Mouse (Mus musculus) left cerebral cortex, adult 2 months (tissue): ENCODE data around the gene Unc13a. TPM values are rescaled to one million over a fixed set of nuclear protein-coding genes. Genes with fewer than 3 reads are reported as not detected.
A peak's percentile ranks its signal among the peaks of the same experiment; 100 is the strongest.

ENCODE experiments used
- DNase-seq, 2 experiments: peaks; one replicate each; pipeline ENCODE4 v3.0.0; 2021 to 2022; ENCODE audit warnings: low spot score in 2 of 2, mixed read lengths in 1 of 2; ENCODE audit errors: extremely low spot score in 1 of 2
- H3K27ac ChIP-seq: fragments of 200-600 bp; 2 replicates; pipeline ENCODE4 v1.8.1; 2022
- H3K4me3 ChIP-seq: fragments of 200-600 bp; 2 replicates; pipeline ENCODE4 v1.8.1; 2022
- CTCF ChIP-seq: fragments of 200-600 bp; IDR thresholded peaks from 2 replicates; pipeline ENCODE4 v1.8.1; 2022; ENCODE audit warnings: antibody characterized with exemption, mild to moderate bottlenecking, moderate library complexity
- intact Hi-C: fragments of 180-260 bp; cut with DNase I; formaldehyde crosslinking; loops from one replicate; pipeline ENCODE4 v1.15.1; 2025
- total RNA-seq, 2 experiments: library from RNA; stranded (reverse); gene quantifications; 2 replicates each; pipeline ENCODE4 v1.2.3; 2021

Unc13a gene
- total RNA-seq, 2 experiments from 2014 or later, result 313 to 351 TPM

- H3K27ac ChIP-seq, result no peak overlapping the region
- H3K4me3 ChIP-seq, result no peak overlapping the region
- no peak for TF ChIP-seq CTCF
- DNase-seq, result no peak
- intact Hi-C loops, result no loop called here
Measured at GRCm38 (mm10) chr8:71658515-71659049, 13.0 kb downstream of the Unc13a start.

DNA sequence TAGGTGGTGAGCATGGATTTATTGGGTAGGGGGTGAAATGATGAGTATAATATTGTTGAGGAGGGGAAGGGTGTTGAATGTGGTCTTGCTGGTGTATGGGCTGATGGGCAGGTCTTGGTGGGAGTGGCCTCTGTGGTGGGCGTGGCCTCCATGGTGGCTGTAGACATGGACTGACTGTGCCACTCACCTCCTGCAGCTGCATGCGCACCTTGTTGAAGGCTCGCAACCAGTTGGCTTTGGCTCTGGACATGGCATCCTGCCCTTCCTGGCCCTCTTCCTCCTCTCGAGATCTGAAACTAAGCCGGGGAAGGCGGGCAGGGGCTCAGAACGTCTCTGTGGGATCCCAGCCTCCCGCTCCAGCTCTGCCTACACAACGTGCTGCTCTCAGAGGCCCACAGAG lies 13.7 kb downstream of the Unc13a start:
- DNase-seq, result no peak
- intact Hi-C loops, result no loop called here
- Histone ChIP-seq H3K4me3 (no peak overlapping the region), H3K27ac (no peak overlapping the region)
- no peak for TF ChIP-seq CTCF

- H3K4me3 ChIP-seq, result no peak overlapping the region
- DNase-seq, result no peak
- TF ChIP-seq CTCF, result no peak
- intact Hi-C loops, result no loop called here
- no peak overlapping the region for H3K27ac ChIP-seq
Measured at GRCm38 (mm10) chr8:71654600-71654999, 17.0 kb downstream of the Unc13a start.

- H3K27ac ChIP-seq, result no peak overlapping the region
- TF ChIP-seq CTCF, result no peak
- no peak overlapping the region for H3K4me3 ChIP-seq
- DNase-seq, result no peak
- intact Hi-C loops, result no loop called here
Measured at GRCm38 (mm10) chr8:71645510-71645909, 26.0 kb downstream of the Unc13a start.

DNA sequence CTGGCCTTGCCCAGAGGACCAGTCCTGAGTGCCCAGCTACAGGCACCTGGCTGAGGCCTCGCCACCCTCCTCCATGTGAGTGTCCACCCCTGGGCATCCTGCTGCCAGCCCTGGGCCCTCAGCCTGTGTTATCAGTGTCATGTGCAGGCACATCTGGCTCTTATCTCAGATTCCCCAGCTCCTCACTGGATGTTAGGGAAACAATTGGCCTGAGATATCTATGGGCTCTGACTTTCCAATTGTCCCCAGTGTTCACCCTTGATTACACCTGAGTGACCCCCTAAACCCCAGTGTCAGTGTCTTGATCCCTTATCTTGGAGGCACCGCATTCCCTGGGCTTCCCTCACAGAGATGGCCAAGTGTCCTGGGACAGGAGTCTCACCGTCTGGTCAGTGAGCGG lies 32.2 kb downstream of the Unc13a start:
- Histone ChIP-seq H3K27ac (no peak overlapping the region), H3K4me3 (no peak overlapping the region)
- DNase-seq, result no peak
- intact Hi-C loops, result no loop called here
- no peak for TF ChIP-seq CTCF

- no peak for TF ChIP-seq CTCF
- intact Hi-C loops, result no loop called here
- no peak overlapping the region for H3K27ac ChIP-seq
- no peak overlapping the region for H3K4me3 ChIP-seq
- no peak for DNase-seq
Measured at GRCm38 (mm10) chr8:71638321-71638720, 33.2 kb downstream of the Unc13a start.

- H3K4me3 ChIP-seq, result no peak overlapping the region
- no peak for DNase-seq
- intact Hi-C loops, result no loop called here
- TF ChIP-seq CTCF, result no peak
- H3K27ac ChIP-seq, result no peak overlapping the region
Measured at GRCm38 (mm10) chr8:71637149-71638095, 34.1 kb downstream of the Unc13a start.

DNA sequence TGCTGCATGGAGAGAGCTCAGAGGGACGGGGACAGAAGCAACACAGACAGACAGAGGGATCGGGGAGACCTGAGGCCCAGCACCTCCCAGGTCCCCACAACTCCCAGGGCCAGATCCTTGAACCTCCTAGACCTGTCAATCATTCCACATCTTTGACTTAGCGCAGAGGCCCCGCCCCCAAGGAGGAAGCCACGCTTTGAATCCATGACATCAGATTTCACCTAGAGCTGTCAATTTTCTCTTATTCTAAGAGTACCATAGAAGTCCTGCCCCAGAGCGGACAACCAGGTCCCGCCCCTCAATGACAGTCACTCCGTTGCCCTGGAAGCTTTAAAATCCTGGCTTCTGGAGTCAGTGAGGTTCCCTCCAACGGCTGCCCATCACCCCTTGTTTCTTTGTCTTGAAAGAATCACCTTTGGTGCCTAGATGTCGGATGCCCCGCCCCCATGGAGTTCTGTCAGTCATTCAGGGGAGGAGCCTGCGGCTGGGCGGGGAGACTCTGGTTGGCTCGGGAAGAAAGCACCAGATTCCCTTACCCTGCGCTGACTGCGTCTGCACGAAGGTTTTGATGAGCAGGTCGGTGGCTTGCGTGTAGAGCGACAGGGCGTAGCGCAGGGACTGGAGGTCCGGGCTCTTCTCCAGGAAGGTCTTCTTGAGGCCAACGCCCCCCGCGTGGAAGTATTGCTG lies 37.4 kb downstream of the Unc13a start:
- DNase-seq, result no peak
- H3K27ac ChIP-seq, result no peak overlapping the region
- TF ChIP-seq CTCF, result no peak
- H3K4me3 ChIP-seq, result no peak overlapping the region
- intact Hi-C loops, result no loop called here

DNA sequence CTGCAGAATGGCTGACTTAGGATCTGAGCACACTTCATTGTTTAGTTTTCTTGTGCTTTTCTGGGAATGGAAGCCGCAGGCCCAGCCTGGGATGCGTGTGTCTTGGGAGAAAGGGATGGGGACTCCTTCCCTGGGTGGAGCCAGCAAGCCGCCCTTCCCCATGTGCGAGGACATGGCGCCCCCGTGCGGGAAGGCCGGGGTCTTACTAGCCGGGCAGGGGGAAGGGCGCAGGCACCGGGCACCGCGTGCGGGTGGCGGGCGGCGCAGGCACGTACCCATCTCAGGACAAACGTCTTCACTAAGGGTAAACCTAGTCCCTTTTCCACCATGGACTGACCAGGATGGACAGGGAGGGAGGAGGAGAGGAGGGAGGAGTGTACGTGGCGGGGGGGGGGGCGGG lies 38.4 kb downstream of the Unc13a start:
- Histone ChIP-seq H3K4me3 (no peak overlapping the region), H3K27ac (no peak overlapping the region)
- intact Hi-C loops, result no loop called here
- TF ChIP-seq CTCF, result peak; percentile 38
- no peak for DNase-seq

GRCm38 (mm10) chr8:71631897-71632296 lies 39.7 kb downstream of the Unc13a start:
- TF ChIP-seq CTCF, result no peak
- no peak for DNase-seq
- Histone ChIP-seq H3K4me3 (no peak overlapping the region), H3K27ac (no peak overlapping the region)
- intact Hi-C loops, result no loop called here

DNA sequence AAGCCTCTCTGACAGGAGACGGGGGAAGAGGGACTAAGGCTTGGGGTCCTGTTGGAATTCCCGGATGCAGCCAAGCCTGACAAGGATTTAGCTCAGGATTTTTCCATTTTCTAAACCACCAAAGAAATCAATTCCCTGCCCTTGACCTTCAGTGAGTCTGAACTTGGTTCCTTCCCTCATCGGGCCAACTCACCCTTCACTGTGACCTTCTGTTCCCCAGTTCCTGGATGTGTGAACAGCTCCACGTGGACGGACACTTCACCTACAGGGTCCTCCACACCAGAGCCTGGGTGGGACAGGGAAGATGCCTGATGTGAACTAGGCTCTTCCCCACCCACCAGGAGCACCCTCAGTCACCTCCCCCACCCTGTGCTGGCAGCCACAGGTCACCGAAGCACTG lies 40.8 kb downstream of the Unc13a start:
- no peak for DNase-seq
- intact Hi-C loops, result no loop called here
- H3K4me3 ChIP-seq, result no peak overlapping the region
- no peak for TF ChIP-seq CTCF
- H3K27ac ChIP-seq, result no peak overlapping the region

DNA sequence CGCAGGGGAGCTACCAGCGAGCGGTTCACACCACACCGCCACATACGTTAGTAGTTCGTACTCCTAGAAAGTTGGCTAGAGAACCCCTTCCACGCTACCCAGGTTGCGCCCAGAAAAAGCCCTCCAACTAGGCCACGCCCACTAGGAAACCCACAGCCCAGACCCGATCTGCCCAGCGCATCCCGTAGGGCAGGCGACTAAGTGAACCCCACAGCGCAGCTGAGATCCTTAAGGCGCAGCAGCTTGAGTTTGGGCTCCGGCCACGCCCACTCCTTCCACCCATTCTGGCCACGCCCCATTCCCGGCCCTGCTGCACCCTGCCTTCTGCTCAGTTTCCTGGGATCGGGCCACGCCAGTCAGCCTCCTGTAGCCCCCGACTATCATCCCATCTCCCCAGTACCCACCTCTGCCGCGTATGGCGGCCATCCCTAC lies 41.8 kb downstream of the Unc13a start:
- Histone ChIP-seq H3K27ac (no peak overlapping the region), H3K4me3 (peak overlapping the region; percentile 38)
- intact Hi-C loops, result loop anchor here (1.0 kb wide), 1 partner anchor 18 kb away; no protein-coding TSS in a partner anchor
- DNase-seq, result no peak
- no peak for TF ChIP-seq CTCF
